Mouse (Mus musculus) MEL (cell line): ENCODE data around the gene Lsm12. TPM values are rescaled to one million over a fixed set of nuclear protein-coding genes. Genes with fewer than 3 reads are reported as not detected.

Experiments
- DNase-seq: peaks from one replicate; pipeline ENCODE4 v3.0.0; 2011; ENCODE audit warnings: low read depth, low spot score
- H3K27ac ChIP-seq: 2 replicates; pipeline ENCODE4 v1.5.1; 2012; ENCODE audit warnings: low read depth, mild to moderate bottlenecking, control low read depth, low read length, moderate library complexity; ENCODE audit not compliant: control insufficient read depth
- H3K27me3 ChIP-seq, 2 experiments: fragments of 150-350 bp in 1 of 2; sonication (generic) in 1 of 2; 2 replicates each; pipeline ENCODE4 v1.6.1; 2012; ENCODE audit warnings: low read length in 2 of 2, mild to moderate bottlenecking in 2 of 2, improper control_type of control experiment in 1 of 2, moderate library complexity in 1 of 2; ENCODE audit not compliant: insufficient read depth in 2 of 2, control insufficient read depth in 1 of 2
- H3K36me3 ChIP-seq, 2 experiments: 2 replicates each; pipeline ENCODE4 v1.6.1; 2012 to 2014; ENCODE audit warnings: low read length in 2 of 2, improper control_type of control experiment in 1 of 2, inconsistent platforms in 1 of 2, mild to moderate bottlenecking in 1 of 2; ENCODE audit not compliant: insufficient read depth in 2 of 2, control insufficient read depth in 1 of 2
- H3K4me1 ChIP-seq, 2 experiments: fragments of 150-350 bp in 1 of 2; sonication (generic) in 1 of 2; 2 replicates each; pipeline ENCODE4 v1.6.1; 2012; ENCODE audit warnings: low read length in 2 of 2, improper control_type of control experiment in 1 of 2, mild to moderate bottlenecking in 1 of 2; ENCODE audit not compliant: insufficient read depth in 2 of 2, control insufficient read depth in 1 of 2
- H3K4me3 ChIP-seq, 2 experiments: fragments of 150-350 bp in 1 of 2; sonication (generic) in 1 of 2; 2 replicates each; pipeline ENCODE4 v1.5.1; 2012; ENCODE audit warnings: low read depth in 2 of 2, low read length in 2 of 2, mild to moderate bottlenecking in 2 of 2, moderate library complexity in 2 of 2, control low read depth in 1 of 2, improper control_type of control experiment in 1 of 2; ENCODE audit not compliant: control insufficient read depth in 1 of 2, insufficient read depth in 1 of 2
- H3K79me2 ChIP-seq: 2 replicates; pipeline ENCODE4 v1.6.1; 2012; ENCODE audit warnings: mild to moderate bottlenecking, low read length, moderate library complexity; ENCODE audit not compliant: control insufficient read depth, poor library complexity, insufficient read depth
- H3K9ac ChIP-seq: 2 replicates; pipeline ENCODE4 v1.6.1; 2012; ENCODE audit warnings: low read depth, mild to moderate bottlenecking, control low read depth, low read length, moderate library complexity; ENCODE audit not compliant: control insufficient read depth, poor library complexity, severe bottlenecking
- H3K9me3 ChIP-seq: fragments of 150-350 bp; sonication (generic); replicated peaks from 2 replicates; pipeline ENCODE4 v1.6.1; 2012; ENCODE audit warnings: mild to moderate bottlenecking, low read length, improper control_type of control experiment, moderate library complexity; ENCODE audit not compliant: insufficient read depth
- CHD1 ChIP-seq: IDR thresholded peaks from 2 replicates; pipeline ENCODE4 v1.6.1; 2012; ENCODE audit warnings: low read depth, mild to moderate bottlenecking, inconsistent platforms, low read length, improper control_type of control experiment
- CTCF ChIP-seq, 3 experiments: IDR thresholded peaks in 2 of 3; conservative IDR thresholded peaks in 1 of 3; 2 replicates each; pipeline ENCODE4 v1.5.1; 2011 to 2012; ENCODE audit warnings: low read length in 3 of 3, low read depth in 2 of 3, mild to moderate bottlenecking in 2 of 3, improper control_type of control experiment in 1 of 3, inconsistent platforms in 1 of 3, mixed read lengths in 1 of 3, moderate library complexity in 1 of 3; ENCODE audit not compliant: control insufficient read depth in 1 of 3, insufficient read depth in 1 of 3, poor library complexity in 1 of 3, severe bottlenecking in 1 of 3
- E2F4 ChIP-seq: IDR thresholded peaks from 2 replicates; pipeline ENCODE4 v1.6.1; 2011; ENCODE audit warnings: low read depth, low read length, improper control_type of control experiment, borderline replicate concordance
- ETS1 ChIP-seq: IDR thresholded peaks from 2 replicates; pipeline ENCODE4 v1.6.1; 2012; ENCODE audit warnings: low read depth, mild to moderate bottlenecking, inconsistent platforms, low read length, improper control_type of control experiment, moderate library complexity
- JUND ChIP-seq: IDR thresholded peaks from 2 replicates; pipeline ENCODE4 v1.6.1; 2011; ENCODE audit warnings: low read depth, mild to moderate bottlenecking, improper control_type of control experiment, low read length
- MAFK ChIP-seq: IDR thresholded peaks from 2 replicates; pipeline ENCODE4 v1.6.1; 2011; ENCODE audit warnings: low read depth, mild to moderate bottlenecking, low read length, improper control_type of control experiment, borderline replicate concordance
- MAX ChIP-seq: IDR thresholded peaks from 2 replicates; pipeline ENCODE4 v1.6.1; 2011; ENCODE audit warnings: low read length, improper control_type of control experiment
- MEF2A ChIP-seq: IDR thresholded peaks from 2 replicates; pipeline ENCODE4 v1.6.1; 2014; ENCODE audit warnings: low read depth, mild to moderate bottlenecking, inconsistent platforms, low read length, improper control_type of control experiment; ENCODE audit not compliant: poor library complexity, insufficient replicate concordance, severe bottlenecking; ENCODE audit errors: extremely low read depth
- MXI1 ChIP-seq: IDR thresholded peaks from 2 replicates; pipeline ENCODE4 v1.6.1; 2011; ENCODE audit warnings: mild to moderate bottlenecking, low read depth, low read length, improper control_type of control experiment
- NELFE ChIP-seq: IDR thresholded peaks from 2 replicates; pipeline ENCODE4 v1.6.1; 2011; ENCODE audit warnings: low read depth, low read length, improper control_type of control experiment
- POLR2A ChIP-seq, 2 experiments: IDR thresholded peaks; 2 replicates each; pipeline ENCODE4 v1.6.1; 2011 to 2012; ENCODE audit warnings: low read length in 2 of 2, mild to moderate bottlenecking in 2 of 2, control low read depth in 1 of 2, improper control_type of control experiment in 1 of 2, low read depth in 1 of 2, moderate library complexity in 1 of 2; ENCODE audit not compliant: control insufficient read depth in 1 of 2, insufficient read depth in 1 of 2, poor library complexity in 1 of 2
- POLR2AphosphoS5 ChIP-seq: IDR thresholded peaks from 2 replicates; pipeline ENCODE4 v1.6.1; 2012; ENCODE audit warnings: low read depth, borderline replicate concordance, mild to moderate bottlenecking, inconsistent platforms, low read length, moderate library complexity, mixed read lengths
- RCOR1 ChIP-seq: IDR thresholded peaks from 2 replicates; pipeline ENCODE4 v1.6.1; 2012; ENCODE audit warnings: low read depth, mild to moderate bottlenecking, inconsistent platforms, low read length, improper control_type of control experiment
- SIN3A ChIP-seq: IDR thresholded peaks from 2 replicates; pipeline ENCODE4 v1.6.1; 2012; ENCODE audit warnings: low read length, improper control_type of control experiment, inconsistent platforms
- SMC3 ChIP-seq: IDR thresholded peaks from 2 replicates; pipeline ENCODE4 v1.6.1; 2011; ENCODE audit warnings: low read depth, low read length, improper control_type of control experiment
- TAL1 ChIP-seq: IDR thresholded peaks from 2 replicates; pipeline ENCODE4 v1.6.1; 2012; ENCODE audit warnings: mild to moderate bottlenecking, inconsistent platforms, low read length, moderate library complexity, mixed read lengths
- TBP ChIP-seq: IDR thresholded peaks from 2 replicates; pipeline ENCODE4 v1.8.0; 2011; ENCODE audit warnings: low read depth, low read length, improper control_type of control experiment
- UBTF ChIP-seq: IDR thresholded peaks from 2 replicates; pipeline ENCODE4 v1.6.1; 2012; ENCODE audit warnings: low read depth, mild to moderate bottlenecking, inconsistent platforms, low read length, improper control_type of control experiment, moderate library complexity, borderline replicate concordance; ENCODE audit not compliant: insufficient read depth
- USF1 ChIP-seq: IDR thresholded peaks from 2 replicates; pipeline ENCODE4 v1.6.1; 2014; ENCODE audit warnings: low read depth, mild to moderate bottlenecking, inconsistent platforms, low read length, improper control_type of control experiment, moderate library complexity
- USF2 ChIP-seq, 2 experiments: IDR thresholded peaks; 2 replicates each; pipeline ENCODE4 v1.6.1; 2011 to 2012; ENCODE audit warnings: improper control_type of control experiment in 2 of 2, low read length in 2 of 2, borderline replicate concordance in 1 of 2, inconsistent platforms in 1 of 2, low read depth in 1 of 2, mild to moderate bottlenecking in 1 of 2; ENCODE audit not compliant: insufficient read depth in 1 of 2
- polyA plus RNA-seq, 2 experiments: library from polyadenylated mRNA; stranded (reverse) in 1 of 2; unstranded in 1 of 2; fragments of >175 nt in 1 of 2; fragments of >200 nt in 1 of 2; gene quantifications; 2 replicates each; pipeline versions ENCODE4 v1.2.1 to v1.2.4; 2012; ENCODE audit warnings: low replicate concordance in 2 of 2, low read depth in 1 of 2; ENCODE audit not compliant: insufficient read length in 2 of 2, insufficient read depth in 1 of 2, missing spikeins in 1 of 2
- total RNA-seq: library from RNA; depleted of rRNA; stranded (reverse); fragments of 300-350 nt; gene quantifications from 2 replicates; pipeline ENCODE4 v1.2.3, GENCODE M21; 2012

The Lsm12 gene
- total and polyA plus RNA-seq, 3 experiments = 75.0 to 150 (median 128) TPM

DNA sequence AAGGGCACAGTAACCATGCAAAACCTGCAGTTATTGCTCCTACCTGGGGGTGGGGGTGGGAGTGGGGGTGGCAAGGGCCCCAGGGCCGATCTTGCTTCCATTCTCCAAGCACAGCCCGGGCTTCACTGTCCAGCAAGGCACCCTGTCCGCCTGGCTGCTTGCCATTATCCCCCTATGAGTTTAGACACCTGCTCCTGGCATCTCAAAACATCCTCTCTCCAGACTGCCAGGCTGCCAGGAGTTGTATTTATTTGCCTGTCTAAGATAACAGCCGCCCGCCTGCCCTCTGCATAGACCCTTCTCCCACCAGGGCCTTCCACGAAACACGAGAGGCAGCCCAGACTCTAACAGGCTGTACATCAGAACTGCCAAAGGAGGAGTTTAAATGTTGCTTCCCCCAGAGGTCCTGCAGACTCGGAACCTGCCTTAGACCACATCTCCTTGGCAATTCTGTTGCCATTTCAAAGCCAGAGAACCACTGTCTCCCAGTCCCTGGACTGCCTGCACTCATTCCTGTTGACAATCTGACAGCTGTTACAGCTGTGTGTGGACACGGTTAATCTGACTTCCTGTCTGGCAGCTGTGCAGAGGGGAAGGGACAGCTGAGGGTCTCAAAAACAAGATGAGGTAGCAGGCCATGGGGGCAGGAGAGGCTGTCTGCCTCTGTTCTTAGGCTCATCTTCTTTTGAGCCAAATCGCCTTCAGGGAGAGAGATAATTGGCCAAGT lies 29.5 kb upstream of the Lsm12 start:
- Histone ChIP-seq H3K79me2 (no peaks in the 10 kb centered on the region), H3K9me3 (no peaks in the 10 kb centered on the region), H3K36me3 (peaks cover 0 to 12% of the 10 kb centered on the region in 2 experiments; a peak in 2 of 4 replicates), H3K4me3 (no peak overlapping the region), H3K27me3 (no peaks in the 10 kb centered on the region), H3K4me1 (peaks cover 19 to 37% of the 10 kb centered on the region in 2 experiments), H3K9ac (no peak overlapping the region), H3K27ac (no peak overlapping the region)
- DNase-seq = no peak
- 0 out of 2 replicates have a peak, but pooled peaks have one; percentile 26 for TF ChIP-seq SIN3A
- TF ChIP-seq ETS1 = peak; percentile 42; the same call in 1 of the 2 replicates
- TF ChIP-seq TAL1 = no peak

DNA sequence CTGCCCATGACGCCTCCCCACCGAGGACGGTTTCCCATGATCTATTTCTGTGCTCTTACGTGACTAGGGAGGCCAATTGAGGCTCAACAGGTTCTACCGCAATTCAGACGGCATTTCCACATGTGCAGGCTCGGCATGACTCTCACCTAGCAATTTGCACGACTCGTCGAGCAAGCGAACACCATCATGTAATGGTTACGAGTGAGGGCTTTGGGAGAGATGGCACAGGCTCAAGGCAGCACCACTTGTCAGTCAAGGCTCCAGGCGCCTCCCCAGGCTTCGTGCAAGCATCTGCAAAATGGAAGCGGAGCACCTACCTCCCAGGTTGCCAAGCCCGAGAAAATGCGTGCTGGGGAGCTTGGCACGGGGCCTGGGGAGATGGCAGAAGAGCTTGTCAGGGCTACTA lies 26.8 kb upstream of the Lsm12 start:
- no peak overlapping the region for H3K27ac ChIP-seq
- no peaks in the 10 kb centered on the region for H3K9me3 ChIP-seq
- H3K9ac ChIP-seq = no peak overlapping the region
- H3K27me3 ChIP-seq = no peaks in the 10 kb centered on the region
- no peak for DNase-seq
- no peak overlapping the region for H3K4me3 ChIP-seq
- peaks cover 0 to 4% of the 10 kb centered on the region in 2 experiments; a peak in 2 of 4 replicates for H3K36me3 ChIP-seq
- TF ChIP-seq MAX (no peak), POLR2A (IDR thresholded peaks at IDR 0.05; ENCODE audit: control insufficient read depth in 1 of 2, insufficient read depth in 1 of 2, low read depth in 1 of 2, low read length in 2 of 2, poor library complexity in 1 of 2) (no peak)
- no peaks in the 10 kb centered on the region for H3K79me2 ChIP-seq
- peaks cover 17 to 33% of the 10 kb centered on the region in 2 experiments for H3K4me1 ChIP-seq

DNA sequence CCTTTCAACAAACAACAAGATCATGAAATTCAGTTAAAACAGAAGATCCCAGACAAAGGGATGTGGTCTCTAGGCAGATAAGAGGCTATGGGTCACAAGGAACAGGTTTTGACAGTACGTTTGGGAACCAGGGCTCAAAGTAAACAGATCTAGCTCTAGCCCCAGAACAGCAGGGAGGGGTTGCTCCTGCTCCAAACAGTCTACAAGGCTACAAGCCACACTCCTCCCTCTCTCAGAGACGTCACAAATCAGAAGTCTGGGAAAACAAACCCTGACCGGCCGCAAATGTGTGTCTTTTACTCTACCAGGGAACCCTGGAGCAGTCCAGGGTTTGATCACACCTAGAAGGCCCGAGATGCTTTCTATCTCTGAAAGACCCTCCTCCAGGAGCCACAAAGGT lies 25.9 kb upstream of the Lsm12 start:
- TF ChIP-seq MAFK = no peak
- TF ChIP-seq TBP = no peak
- no peak for TF ChIP-seq E2F4
- TF ChIP-seq USF1 = no peak
- TF ChIP-seq UBTF = no peak
- no peak for TF ChIP-seq RCOR1
- TF ChIP-seq MXI1 = no peak
- no peak for TF ChIP-seq POLR2AphosphoS5
- no peak for TF ChIP-seq CHD1
- TF ChIP-seq SMC3 = no peak
- TF ChIP-seq POLR2A (IDR thresholded peaks at IDR 0.05; ENCODE audit: control insufficient read depth in 1 of 2, insufficient read depth in 1 of 2, low read depth in 1 of 2, low read length in 2 of 2, poor library complexity in 1 of 2) = no peak
- no peak for TF ChIP-seq JUND
- TF ChIP-seq MEF2A = no peak
- TF ChIP-seq CTCF (IDR thresholded peaks at IDR 0.05 in 2 of 3, conservative IDR thresholded peaks at IDR 0.05 in 1 of 3; ENCODE audit: control insufficient read depth in 1 of 3, insufficient read depth in 1 of 3, low read depth in 2 of 3, low read length in 3 of 3, poor library complexity in 1 of 3, severe bottlenecking in 1 of 3) = no peak
- no peak for TF ChIP-seq NELFE
- no peak for TF ChIP-seq USF2 (IDR thresholded peaks at IDR 0.05; ENCODE audit: borderline replicate concordance in 1 of 2, insufficient read depth in 1 of 2, low read depth in 1 of 2, low read length in 2 of 2)
- Histone ChIP-seq H3K4me1 (peaks cover 17 to 27% of the 10 kb centered on the region in 2 experiments), H3K9ac (no peak overlapping the region), H3K27ac (no peak overlapping the region), H3K79me2 (no peaks in the 10 kb centered on the region), H3K9me3 (no peaks in the 10 kb centered on the region), H3K36me3 (peaks cover 0 to 2% of the 10 kb centered on the region in 2 experiments; a peak in 2 of 4 replicates), H3K4me3 (no peak overlapping the region), H3K27me3 (no peaks in the 10 kb centered on the region)
- no peak for DNase-seq
